Mouse (Mus musculus) small intestine, adult 2 months (tissue): ENCODE results near the gene Gm48552. TPM values are rescaled to one million over a fixed set of nuclear protein-coding genes. Genes with fewer than 3 reads are reported as not detected.

Experiments used
- H3K27ac ChIP-seq: fragments of 200-500 bp; 2 replicates; pipeline ENCODE4 v1.5.1; 2012; ENCODE audit warnings: low read depth, low read length, control low read depth, inconsistent platforms; ENCODE audit not compliant: insufficient read depth
- H3K27me3 ChIP-seq: fragments of 200-500 bp; 2 replicates; pipeline ENCODE4 v1.6.1; 2012; ENCODE audit warnings: mild to moderate bottlenecking, moderate library complexity, low read length, inconsistent platforms; ENCODE audit not compliant: control insufficient read depth, insufficient read depth
- H3K36me3 ChIP-seq: fragments of 200-500 bp; 2 replicates; pipeline ENCODE4 v1.6.1; 2012; ENCODE audit warnings: mild to moderate bottlenecking, low read length, control low read depth, inconsistent platforms; ENCODE audit not compliant: control insufficient read depth, insufficient read depth
- H3K4me1 ChIP-seq: fragments of 200-500 bp; 2 replicates; pipeline ENCODE4 v1.6.1; 2012; ENCODE audit warnings: low read length, inconsistent platforms, mixed read lengths; ENCODE audit not compliant: control insufficient read depth, insufficient read depth, insufficient read length
- H3K4me3 ChIP-seq: fragments of 200-500 bp; 2 replicates; pipeline ENCODE4 v1.5.1; 2012; ENCODE audit warnings: low read depth, mild to moderate bottlenecking, control low read depth, inconsistent platforms, low read length, moderate library complexity
- CTCF ChIP-seq: fragments of 200-500 bp; IDR thresholded peaks from 2 replicates; pipeline ENCODE4 v1.5.1; 2012; ENCODE audit warnings: low read depth, mild to moderate bottlenecking, control low read depth, inconsistent platforms, low read length, moderate library complexity, mixed read lengths; ENCODE audit not compliant: insufficient replicate concordance, insufficient read length; ENCODE audit errors: extremely low read depth
- POLR2A ChIP-seq: fragments of 200-500 bp; IDR thresholded peaks from 2 replicates; pipeline ENCODE4 v1.6.1; 2012; ENCODE audit warnings: low read depth, mild to moderate bottlenecking, control low read depth, inconsistent platforms, low read length, moderate library complexity
- WGBS: fragments of 180-500 bp; shearing (Covaris S2); methylation state at CpG from one replicate; pipeline ENCODE4 v1.1.7; 2018; 5-methylcytosine and 5-hydroxymethylcytosine counted together
- polyA plus RNA-seq: library from polyadenylated mRNA; depleted of rRNA; stranded (reverse); fragments of >200 nt; gene quantifications from 2 replicates; pipeline ENCODE4 v1.2.3, GENCODE M21; 2012

The Gm48552 gene
- polyA plus RNA-seq, 1 experiment, result 5.0 TPM

DNA sequence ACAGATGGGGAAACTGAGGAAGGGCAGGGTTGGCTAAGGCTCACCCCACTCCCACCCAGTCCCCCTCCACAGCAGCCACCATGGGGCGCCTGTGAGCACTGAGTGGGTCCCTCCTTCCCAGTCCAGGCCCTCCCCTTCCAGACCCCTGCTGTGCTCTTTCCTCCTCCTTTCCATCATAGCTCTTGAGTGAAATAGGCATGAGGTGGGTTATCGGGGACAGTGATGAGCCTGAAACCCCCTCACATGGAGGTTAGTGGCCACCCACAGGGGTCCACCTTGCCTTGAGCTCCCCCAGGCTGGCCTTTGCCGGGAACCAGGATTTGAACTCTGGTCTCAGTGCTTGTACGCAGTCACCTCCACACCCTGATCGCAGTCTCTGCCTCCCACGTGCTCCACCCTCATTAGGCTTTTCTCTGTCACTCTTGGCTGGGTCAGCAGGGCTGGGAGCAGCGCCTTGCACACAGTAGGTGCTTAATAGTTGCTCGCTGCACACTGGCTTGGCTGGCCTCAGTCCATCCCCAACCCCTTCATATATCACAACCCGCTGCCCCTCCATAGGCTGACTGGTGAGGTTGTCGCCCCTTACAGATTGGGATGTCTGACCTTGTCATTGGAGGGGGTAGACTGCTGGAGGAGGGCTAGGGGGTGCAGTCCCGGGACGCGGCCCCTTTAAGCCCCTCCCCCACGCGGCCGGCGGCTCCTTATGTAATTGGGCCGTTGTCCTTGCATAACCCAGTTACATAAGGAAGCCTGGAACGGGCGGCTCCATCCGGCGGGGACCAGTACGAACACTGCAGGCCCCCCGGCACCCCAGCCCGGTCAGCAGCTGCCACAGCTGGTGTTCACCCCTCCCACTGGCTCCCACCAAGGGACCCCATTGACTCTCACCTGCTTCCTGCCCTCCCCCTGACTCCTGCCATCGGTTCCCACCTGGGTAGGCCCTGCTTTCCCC is 24.8 kb downstream of the Gm48552 start:
- WGBS, result 23% methylated on average over 26 of the region's 26 CpGs
- peak overlapping the region; percentile 89 for H3K27ac ChIP-seq
- peaks cover 75% of the 10 kb centered on the region for H3K4me1 ChIP-seq
- peak overlapping the region; percentile 55 for H3K4me3 ChIP-seq
- H3K27me3 ChIP-seq, result no peaks in the 10 kb centered on the region
- TF ChIP-seq POLR2A (no peak), CTCF (no peak)
- H3K36me3 ChIP-seq, result no peaks in the 10 kb centered on the region; the same call in 1 of the 2 replicates

DNA sequence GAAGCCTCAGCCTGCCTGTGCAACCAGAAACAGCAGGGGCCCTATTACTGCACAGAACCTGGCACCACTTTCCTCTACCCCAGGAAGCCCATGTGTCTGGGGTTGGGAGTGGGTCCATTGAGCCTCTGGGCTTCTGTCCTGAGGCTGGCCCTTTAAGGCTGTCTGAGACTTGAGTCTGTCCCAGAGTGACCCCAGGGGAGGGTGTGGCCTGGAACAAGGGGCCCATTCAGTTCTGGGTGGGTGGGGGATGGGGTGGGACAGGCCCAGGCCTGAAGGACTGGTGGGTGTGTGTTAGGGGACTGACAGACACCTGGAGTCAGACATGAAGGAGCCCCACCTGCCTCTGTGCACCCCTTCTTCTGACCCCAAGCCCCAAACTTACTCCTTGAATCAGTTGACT is 25.9 kb downstream of the Gm48552 start:
- Histone ChIP-seq H3K4me1 (peaks cover 75% of the 10 kb centered on the region), H3K27me3 (no peaks in the 10 kb centered on the region), H3K4me3 (no peak overlapping the region), H3K36me3 (no peaks in the 10 kb centered on the region; the same call in 1 of the 2 replicates), H3K27ac (peak overlapping the region; percentile 75)
- TF ChIP-seq POLR2A (no peak; the same call in 1 of the 2 replicates), CTCF (no peak)

- Histone ChIP-seq H3K27ac (peak overlapping the region; percentile 70), H3K4me3 (no peak overlapping the region), H3K4me1 (peaks cover 74% of the 10 kb centered on the region), H3K27me3 (no peaks in the 10 kb centered on the region), H3K36me3 (no peaks in the 10 kb centered on the region; the same call in 1 of the 2 replicates)
- WGBS, result 51% methylated on average over 5 of the region's 5 CpGs
- no peak for TF ChIP-seq CTCF
- TF ChIP-seq POLR2A, result no peak
Observed at GRCm38 (mm10) chr10:81415146-81415545, 26.3 kb downstream of the Gm48552 start.

- Histone ChIP-seq H3K27ac (peak overlapping the region; percentile 70), H3K36me3 (no peaks in the 10 kb centered on the region; the same call in 1 of the 2 replicates), H3K27me3 (no peaks in the 10 kb centered on the region), H3K4me1 (peaks cover 69% of the 10 kb centered on the region), H3K4me3 (no peak overlapping the region)
- no peak for TF ChIP-seq CTCF
- TF ChIP-seq POLR2A, result no peak
- 48% methylated on average over 17 of the region's 17 CpGs for WGBS
Observed at GRCm38 (mm10) chr10:81415549-81416310, 26.9 kb downstream of the Gm48552 start.

- Histone ChIP-seq H3K4me3 (peak overlapping the region; percentile 47), H3K4me1 (peaks cover 59% of the 10 kb centered on the region), H3K27me3 (no peaks in the 10 kb centered on the region), H3K27ac (peak overlapping the region; percentile 20), H3K36me3 (no peaks in the 10 kb centered on the region; the same call in 1 of the 2 replicates)
- TF ChIP-seq CTCF, result peak; percentile 38; the same call in 1 of the 2 replicates
- TF ChIP-seq POLR2A, result no peak
- WGBS, result 6% methylated on average over 25 of the region's 26 CpGs
Observed at GRCm38 (mm10) chr10:81416581-81417226, 27.9 kb downstream of the Gm48552 start.

- Histone ChIP-seq H3K4me1 (peaks cover 52% of the 10 kb centered on the region), H3K4me3 (0 out of 2 replicates have a peak overlapping the region, but pooled peaks have one; percentile 47), H3K27ac (peak overlapping the region; percentile 14; the same call in 1 of the 2 replicates), H3K36me3 (no peaks in the 10 kb centered on the region; the same call in 1 of the 2 replicates), H3K27me3 (no peaks in the 10 kb centered on the region)
- 52% methylated on average over 12 of the region's 12 CpGs for WGBS
- TF ChIP-seq POLR2A (0 out of 2 replicates have a peak, but pooled peaks have one; percentile 6), CTCF (no peak)
Observed at GRCm38 (mm10) chr10:81417227-81418215, 28.7 kb downstream of the Gm48552 start.
